Mouse (Mus musculus) brain, embryonic 14.5 days (tissue): ENCODE results near the gene Tmprss15.
A peak's percentile ranks its signal among the peaks of the same experiment; 100 is the strongest.

Source experiments
- CTCF ChIP-seq: fragments of 200-500 bp; IDR thresholded peaks from 2 replicates; pipeline ENCODE4 v1.5.1; 2012; ENCODE audit warnings: inconsistent platforms, mild to moderate bottlenecking, moderate library complexity, borderline replicate concordance; ENCODE audit not compliant: insufficient read depth, insufficient read length; ENCODE audit errors: extremely low read depth
- POLR2A ChIP-seq: fragments of 200-500 bp; IDR thresholded peaks from 2 replicates; pipeline ENCODE4 v1.6.1; 2012; ENCODE audit warnings: mild to moderate bottlenecking, inconsistent platforms, borderline replicate concordance; ENCODE audit not compliant: poor library complexity, insufficient read depth, insufficient read length, severe bottlenecking; ENCODE audit errors: extremely low read depth

- TF ChIP-seq CTCF, result peak; percentile 29; the same call in 1 of the 2 replicates
- no peak for TF ChIP-seq POLR2A
These were observed 121.7 kb downstream of the Tmprss15 start for GRCm38 (mm10) chr16:78969091-78969731.
